Mouse (Mus musculus) limb, embryonic 15.5 days (tissue): Measurements from ENCODE around the gene Agpat1. TPM values are rescaled to one million over a fixed set of nuclear protein-coding genes. Genes with fewer than 3 reads are reported as not detected.

Source experiments
- ATAC-seq: fragments of 200-750 bp; cut with Nextera tagmentation; 2 replicates; pipeline ENCODE4 v1.8.0; 2017; ENCODE audit warnings: low read depth, moderate TSS enrichment; ENCODE audit not compliant: insufficient number of reproducible peaks, low FRiP score, low TSS enrichment
- H3K27ac ChIP-seq: fragments of 300-500 bp; sonication (generic); 2 replicates; pipeline ENCODE4 v1.5.1; 2015; ENCODE audit warnings: moderate library complexity, mild to moderate bottlenecking, inconsistent platforms
- H3K27me3 ChIP-seq: fragments of 300-500 bp; sonication (generic); 2 replicates; pipeline ENCODE4 v1.6.1; 2015; ENCODE audit warnings: inconsistent platforms
- H3K36me3 ChIP-seq: fragments of 300-500 bp; sonication (generic); 2 replicates; pipeline ENCODE4 v1.6.1; 2015; ENCODE audit warnings: inconsistent platforms
- H3K4me1 ChIP-seq: fragments of 300-500 bp; sonication (generic); 2 replicates; pipeline ENCODE4 v1.6.1; 2015; ENCODE audit warnings: inconsistent platforms
- H3K4me2 ChIP-seq: fragments of 300-500 bp; sonication (generic); 2 replicates; pipeline ENCODE4 v1.6.1; 2015; ENCODE audit warnings: mild to moderate bottlenecking, inconsistent platforms
- H3K4me3 ChIP-seq: fragments of 300-500 bp; sonication (generic); 2 replicates; pipeline ENCODE4 v1.5.1; 2015; ENCODE audit warnings: mild to moderate bottlenecking, inconsistent platforms
- H3K9ac ChIP-seq: fragments of 300-500 bp; sonication (generic); 2 replicates; pipeline ENCODE4 v1.6.1; 2015; ENCODE audit warnings: inconsistent platforms
- H3K9me3 ChIP-seq: fragments of 300-500 bp; sonication (generic); 2 replicates; pipeline ENCODE4 v1.6.1; 2016; ENCODE audit warnings: inconsistent platforms
- WGBS: fragments of 180-500 bp; shearing (Covaris S2); methylation state at CpG from one replicate; pipeline ENCODE4 v1.1.7; 2015; 5-methylcytosine and 5-hydroxymethylcytosine counted together
- polyA plus RNA-seq: library from polyadenylated mRNA; unstranded; fragments of >200 nt; fragmentation: Nextera tagmentation; extraction: Ambion mirVana; gene quantifications from 2 replicates; pipeline ENCODE4 v1.2.1, GENCODE M21; 2015

Gene Agpat1
- polyA plus RNA-seq, 1 experiment from 2014 or later, result 45.8 TPM

DNA sequence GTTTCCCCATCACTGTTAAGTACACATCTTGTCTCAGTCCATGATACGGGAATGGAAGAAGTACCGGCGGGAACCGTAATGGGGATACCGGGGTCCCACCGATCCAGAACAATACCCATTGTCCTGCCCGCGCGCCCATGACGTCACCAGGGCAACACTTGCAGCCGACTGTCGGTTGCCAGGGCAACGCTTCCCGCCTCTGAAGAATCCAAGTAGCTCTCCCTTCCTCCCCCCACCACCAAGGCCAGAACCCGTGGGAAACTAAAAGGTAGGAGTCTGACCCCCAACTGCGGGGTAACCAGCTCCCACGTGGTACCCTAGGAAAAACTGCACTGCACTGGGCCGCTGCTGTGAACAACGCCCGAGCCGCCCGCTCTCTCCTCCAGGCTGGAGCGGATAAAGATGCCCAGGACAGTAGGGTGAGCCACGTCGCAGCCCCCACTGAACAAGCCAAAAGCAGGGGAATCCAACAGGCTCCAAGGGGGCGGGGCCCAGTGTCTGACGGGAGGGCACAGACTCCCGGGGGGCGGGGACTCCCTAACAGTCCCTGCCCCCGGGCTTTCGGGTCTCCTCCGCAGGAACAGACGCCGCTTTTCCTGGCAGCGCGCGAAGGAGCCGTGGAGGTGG, 17.2 kb upstream of the Agpat1 start:
- Histone ChIP-seq H3K36me3 (no peaks in the 10 kb centered on the region), H3K4me1 (peaks cover 53% of the 10 kb centered on the region), H3K4me2 (peak overlapping the region; percentile 93), H3K4me3 (peak overlapping the region; percentile 86), H3K9me3 (no peaks in the 10 kb centered on the region), H3K27ac (peak overlapping the region; percentile 98), H3K9ac (peak overlapping the region; percentile 71), H3K27me3 (no peaks in the 10 kb centered on the region)
- ATAC-seq, result peak; percentile 83
- under 1% methylated on average over 38 of the region's 38 CpGs for WGBS

DNA sequence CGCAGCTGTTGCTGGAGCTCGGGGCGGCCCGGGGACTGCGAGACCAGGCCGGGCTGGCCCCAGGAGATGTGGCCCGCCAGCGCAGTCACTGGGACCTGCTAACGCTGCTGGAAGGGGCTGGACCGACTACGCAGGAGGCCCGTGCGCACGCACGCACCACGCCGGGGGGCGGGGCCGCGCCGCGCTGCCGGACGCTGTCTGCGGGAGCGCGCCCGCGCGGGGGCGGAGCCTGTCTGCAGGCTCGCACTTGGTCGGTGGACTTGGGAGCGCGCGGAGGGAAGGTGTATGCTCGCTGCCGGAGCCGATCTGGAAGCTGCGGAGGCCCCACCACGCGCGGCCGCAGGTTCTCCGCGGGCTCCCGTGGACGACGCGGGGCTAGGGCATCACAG, 16.6 kb upstream of the Agpat1 start:
- under 1% methylated on average over 46 of the region's 50 CpGs for WGBS
- H3K27ac ChIP-seq, result peak overlapping the region; percentile 98
- H3K4me3 ChIP-seq, result peak overlapping the region; percentile 86
- peak; percentile 84 for ATAC-seq
- no peaks in the 10 kb centered on the region for H3K27me3 ChIP-seq
- no peaks in the 10 kb centered on the region for H3K36me3 ChIP-seq
- H3K4me1 ChIP-seq, result peaks cover 53% of the 10 kb centered on the region
- no peaks in the 10 kb centered on the region for H3K9me3 ChIP-seq
- H3K9ac ChIP-seq, result peak overlapping the region; percentile 94
- H3K4me2 ChIP-seq, result peak overlapping the region; percentile 93

DNA sequence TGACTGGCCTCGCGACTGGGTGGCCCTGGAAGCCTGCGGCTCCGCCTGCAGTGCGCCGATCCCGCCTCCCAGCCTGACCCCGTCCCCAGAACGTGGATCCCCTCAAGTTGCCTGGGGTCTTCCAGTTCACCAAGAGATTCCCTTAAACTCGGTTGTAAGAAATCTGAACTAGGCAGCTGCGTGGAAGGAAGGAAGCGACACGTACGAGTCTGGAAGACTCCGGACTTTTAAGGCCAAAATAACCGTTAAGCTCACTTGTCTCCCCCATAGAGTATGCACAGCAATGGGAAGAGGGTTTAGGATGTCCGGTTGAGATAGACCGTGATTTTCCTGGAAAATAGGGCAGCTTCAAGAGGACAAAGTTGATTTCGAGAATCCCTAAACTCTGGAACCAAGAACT, 16.2 kb upstream of the Agpat1 start:
- H3K27ac ChIP-seq, result peak overlapping the region; percentile 98
- H3K4me1 ChIP-seq, result peaks cover 53% of the 10 kb centered on the region
- peak overlapping the region; percentile 93 for H3K4me2 ChIP-seq
- peak overlapping the region; percentile 94 for H3K9ac ChIP-seq
- H3K36me3 ChIP-seq, result no peaks in the 10 kb centered on the region
- H3K4me3 ChIP-seq, result peak overlapping the region; percentile 86
- H3K9me3 ChIP-seq, result no peaks in the 10 kb centered on the region
- 5% methylated on average over 19 of the region's 19 CpGs for WGBS
- no peaks in the 10 kb centered on the region for H3K27me3 ChIP-seq
- ATAC-seq, result no peak

DNA sequence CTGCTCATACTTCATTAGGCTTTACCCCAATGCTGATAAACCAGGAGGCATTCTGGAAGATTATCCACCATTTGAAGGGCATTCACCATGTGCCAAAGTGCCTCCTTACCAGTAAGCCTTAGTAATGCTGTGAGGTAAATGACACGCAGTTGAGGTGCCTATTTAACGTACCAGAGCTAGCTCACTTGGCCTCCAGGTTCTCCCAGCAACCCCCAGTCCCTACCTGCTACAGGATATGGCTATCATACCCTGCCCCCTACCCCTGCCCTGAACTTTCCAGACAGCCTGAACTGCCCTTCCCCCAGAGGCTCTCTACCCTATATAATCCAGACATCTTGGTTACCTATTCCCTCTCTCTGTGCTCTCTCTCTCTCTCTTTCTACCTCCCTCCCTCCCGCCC, 15.3 kb upstream of the Agpat1 start:
- H3K9me3 ChIP-seq, result no peaks in the 10 kb centered on the region
- no peak for ATAC-seq
- WGBS, result 68% methylated on average over 3 of the region's 3 CpGs
- no peak overlapping the region for H3K4me3 ChIP-seq
- peaks cover 55% of the 10 kb centered on the region for H3K4me1 ChIP-seq
- no peak overlapping the region for H3K9ac ChIP-seq
- no peaks in the 10 kb centered on the region for H3K36me3 ChIP-seq
- no peak overlapping the region for H3K4me2 ChIP-seq
- H3K27ac ChIP-seq, result peak overlapping the region; percentile 35; the same call in 1 of the 2 replicates
- no peaks in the 10 kb centered on the region for H3K27me3 ChIP-seq

DNA sequence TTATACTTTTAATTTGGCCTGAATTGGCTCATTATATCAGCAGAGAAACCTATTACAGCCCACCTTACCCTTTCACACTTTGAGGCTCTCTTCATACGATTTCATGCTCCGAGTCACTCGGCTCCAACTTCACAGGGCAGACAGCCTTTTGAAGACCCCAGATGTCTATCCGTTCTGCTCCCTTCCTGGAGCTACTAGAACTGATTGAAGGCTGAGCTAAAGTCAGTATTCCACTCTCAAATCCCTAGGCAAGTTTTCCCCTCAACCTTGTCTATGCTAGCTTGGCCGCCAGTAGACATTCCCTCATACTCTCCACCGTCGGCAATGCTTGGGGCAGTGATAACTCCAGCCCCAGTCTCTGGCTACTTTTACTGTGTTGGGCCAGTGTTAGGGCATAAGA, 14.9 kb upstream of the Agpat1 start:
- Histone ChIP-seq H3K4me1 (peaks cover 59% of the 10 kb centered on the region), H3K9ac (no peak overlapping the region), H3K27ac (no peak overlapping the region), H3K4me3 (no peak overlapping the region), H3K9me3 (no peaks in the 10 kb centered on the region), H3K36me3 (no peaks in the 10 kb centered on the region), H3K27me3 (no peaks in the 10 kb centered on the region), H3K4me2 (peak overlapping the region; percentile 17; the same call in 1 of the 2 replicates)
- WGBS, result 34% methylated on average over 7 of the region's 7 CpGs
- ATAC-seq, result no peak

DNA sequence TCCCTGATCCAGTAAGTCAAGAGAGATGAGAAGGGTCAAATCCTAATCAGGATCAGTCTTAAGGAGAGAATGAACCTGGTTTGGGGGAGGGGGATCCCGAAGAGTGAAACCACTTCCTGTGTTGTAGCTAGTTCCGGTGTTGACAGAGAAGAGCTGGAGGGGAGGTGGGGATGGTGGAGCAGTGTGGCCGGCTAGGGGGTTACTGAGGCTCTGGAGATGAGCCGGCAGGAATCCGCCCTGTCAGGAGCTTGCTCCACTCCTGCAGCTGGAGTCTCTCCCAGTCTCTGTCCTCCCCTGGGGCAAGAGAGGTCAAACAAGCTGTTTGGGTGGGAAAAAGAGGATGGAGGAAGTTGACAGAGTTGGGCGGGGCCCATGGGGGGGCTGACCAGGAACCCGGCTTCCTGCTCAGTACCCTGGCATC, 14.4 kb upstream of the Agpat1 start, which contains the start of gene Gpsm3:
Gpsm3 (plus strand) TSS at position 126 of the 421 bp plus-strand sequence.
- peak within 1 kb of the TSS; percentile 98 for H3K27ac ChIP-seq
- peaks cover 64% of the 10 kb centered on the region for H3K4me1 ChIP-seq
- no peak within 1 kb of the TSS for H3K9ac ChIP-seq
- no peak for ATAC-seq
- H3K4me3 ChIP-seq, result 0 out of 2 replicates have a peak within 1 kb of the TSS, but pooled peaks have one; percentile 5
- H3K9me3 ChIP-seq, result no peaks in the 10 kb centered on the region
- no peaks in the 10 kb centered on the region for H3K27me3 ChIP-seq
- H3K4me2 ChIP-seq, result peak within 1 kb of the TSS; percentile 24
- H3K36me3 ChIP-seq, result peaks cover 4% of the 10 kb centered on the region
- WGBS, result 23% methylated on average over 7 of the region's 7 CpGs

DNA sequence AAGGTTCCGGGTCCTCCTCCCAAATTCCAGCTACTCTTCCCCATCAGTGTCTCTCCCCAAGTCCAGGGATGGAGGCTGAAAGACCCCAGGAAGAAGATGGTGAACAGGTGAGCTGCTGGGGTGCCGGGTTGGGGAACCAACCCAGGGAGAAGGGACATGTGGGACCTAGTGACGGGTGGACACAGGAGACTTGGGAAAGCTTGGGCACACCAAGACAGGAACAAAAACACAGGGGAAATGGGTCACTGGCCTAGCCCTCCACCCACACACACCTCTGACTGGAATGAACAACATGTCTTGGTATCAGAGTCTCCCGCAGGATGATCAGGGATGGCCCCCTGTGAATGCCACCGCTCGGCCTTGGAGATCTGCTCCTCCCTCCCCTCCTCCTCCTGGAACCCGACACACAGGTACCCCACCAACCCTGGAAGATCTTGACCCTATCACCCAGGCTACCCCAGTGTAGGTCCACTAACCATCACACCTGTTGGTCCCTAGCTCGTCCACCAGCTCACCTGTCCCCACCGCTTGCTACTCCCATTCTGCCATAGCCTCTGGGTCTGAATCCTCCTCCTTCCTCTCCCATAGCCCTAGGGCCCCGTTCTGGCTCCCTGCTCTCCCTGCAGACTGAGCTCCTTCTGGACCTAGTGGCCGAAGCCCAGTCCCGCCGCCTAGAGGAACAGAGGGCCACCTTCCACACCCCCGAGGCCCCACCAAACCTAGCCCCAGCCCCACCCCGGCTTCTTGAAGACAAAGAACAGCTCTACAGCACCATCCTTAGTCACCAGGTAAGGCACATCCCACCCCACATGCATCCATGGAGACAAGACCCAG, 13.7 kb upstream of the Agpat1 start:
- WGBS, result 67% methylated on average over 15 of the region's 15 CpGs
- 0 out of 2 replicates have a peak overlapping the region, but pooled peaks have one; percentile 80 for H3K4me3 ChIP-seq
- peak overlapping the region; percentile 24 for H3K4me2 ChIP-seq
- no peak overlapping the region for H3K9ac ChIP-seq
- no peaks in the 10 kb centered on the region for H3K27me3 ChIP-seq
- peaks cover 71% of the 10 kb centered on the region for H3K4me1 ChIP-seq
- no peaks in the 10 kb centered on the region for H3K9me3 ChIP-seq
- peaks cover 11% of the 10 kb centered on the region for H3K36me3 ChIP-seq
- peak overlapping the region; percentile 98 for H3K27ac ChIP-seq
- no peak for ATAC-seq

DNA sequence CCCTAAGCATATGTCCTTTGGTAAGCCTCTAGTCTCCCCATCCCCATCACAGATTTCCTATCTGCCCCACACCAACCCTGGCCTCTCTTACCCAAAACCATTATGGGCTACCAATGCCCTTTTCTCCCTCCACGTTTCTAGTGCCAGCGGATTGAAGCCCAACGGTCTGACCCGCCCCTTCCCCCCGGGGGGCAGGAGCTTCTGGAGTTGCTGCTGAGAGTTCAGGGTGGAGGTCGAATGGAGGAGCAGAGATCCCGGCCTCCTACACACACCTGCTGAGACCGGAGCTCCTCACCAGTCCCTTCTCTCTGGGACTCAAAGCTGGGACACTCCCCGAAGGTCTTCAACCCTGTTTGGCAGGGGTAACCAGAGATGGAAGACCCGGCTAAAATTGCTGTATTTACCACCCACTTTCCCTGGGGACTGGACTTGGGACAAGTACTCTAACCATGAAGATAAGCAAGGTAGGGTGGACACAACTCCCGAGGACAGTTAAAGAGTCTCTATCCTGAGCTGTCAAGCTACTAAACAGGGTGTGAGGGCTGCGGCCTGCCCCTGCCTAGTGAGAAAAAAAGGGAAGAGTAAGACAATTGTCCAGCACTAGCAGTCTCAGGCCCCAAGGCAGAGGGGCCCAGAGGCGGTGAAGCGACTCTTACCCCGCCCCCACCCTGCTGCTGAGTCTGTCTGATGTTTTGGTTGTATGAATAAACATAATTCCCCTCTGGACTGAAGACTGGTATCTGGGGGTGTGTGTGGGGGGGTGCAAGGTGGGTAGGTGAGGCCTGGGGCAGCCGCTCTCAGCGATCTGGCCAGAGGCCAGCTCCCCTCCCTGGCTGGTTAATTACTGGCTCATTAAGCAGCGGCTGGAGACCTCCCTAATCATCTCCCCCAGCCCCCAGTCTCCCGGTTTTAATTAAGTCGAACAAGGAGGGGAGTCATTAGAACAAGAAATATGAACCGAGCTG, 12.8 kb upstream of the Agpat1 start, which contains the start of gene Pbx2:
Pbx2 (plus strand) TSS at position 238 of the 965 bp plus-strand sequence.
- H3K27ac ChIP-seq, result peak within 1 kb of the TSS; percentile 98
- H3K9ac ChIP-seq, result peak within 1 kb of the TSS; percentile 84
- peak within 1 kb of the TSS; percentile 85 for H3K4me2 ChIP-seq
- no peaks in the 10 kb centered on the region for H3K9me3 ChIP-seq
- H3K27me3 ChIP-seq, result no peaks in the 10 kb centered on the region
- ATAC-seq, result no peak
- peaks cover 68% of the 10 kb centered on the region for H3K4me1 ChIP-seq
- WGBS, result 8% methylated on average over 21 of the region's 21 CpGs
- H3K36me3 ChIP-seq, result peaks cover 20% of the 10 kb centered on the region
- H3K4me3 ChIP-seq, result peak within 1 kb of the TSS; percentile 80

DNA sequence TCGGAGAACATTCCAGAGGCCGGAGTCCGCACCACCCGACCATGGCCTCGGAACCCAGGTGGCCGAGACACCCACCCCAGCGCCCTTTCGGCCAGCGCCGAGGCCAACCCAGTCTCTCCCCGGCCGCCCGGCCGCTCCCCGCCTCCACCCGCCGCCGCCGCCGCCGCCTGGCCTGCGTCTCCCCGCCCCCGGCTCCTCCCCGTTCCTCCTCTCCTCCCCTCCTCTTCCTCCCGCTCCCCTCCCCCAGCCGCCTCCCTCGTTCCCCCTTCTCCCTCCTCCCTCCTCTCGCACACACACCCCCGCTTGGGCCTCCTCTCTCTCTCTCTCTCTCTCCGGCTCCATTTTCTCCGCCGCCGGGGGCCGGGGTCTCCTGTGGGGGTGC, 12.1 kb upstream of the Agpat1 start:
- WGBS, result under 1% methylated on average over 31 of the region's 35 CpGs
- peak overlapping the region; percentile 80 for H3K4me3 ChIP-seq
- H3K27me3 ChIP-seq, result no peaks in the 10 kb centered on the region
- H3K4me1 ChIP-seq, result peaks cover 63% of the 10 kb centered on the region
- H3K36me3 ChIP-seq, result peaks cover 21% of the 10 kb centered on the region
- H3K9ac ChIP-seq, result peak overlapping the region; percentile 84
- peak overlapping the region; percentile 98 for H3K27ac ChIP-seq
- peak; percentile 42; the same call in 1 of the 2 replicates for ATAC-seq
- peak overlapping the region; percentile 85 for H3K4me2 ChIP-seq
- no peaks in the 10 kb centered on the region for H3K9me3 ChIP-seq

DNA sequence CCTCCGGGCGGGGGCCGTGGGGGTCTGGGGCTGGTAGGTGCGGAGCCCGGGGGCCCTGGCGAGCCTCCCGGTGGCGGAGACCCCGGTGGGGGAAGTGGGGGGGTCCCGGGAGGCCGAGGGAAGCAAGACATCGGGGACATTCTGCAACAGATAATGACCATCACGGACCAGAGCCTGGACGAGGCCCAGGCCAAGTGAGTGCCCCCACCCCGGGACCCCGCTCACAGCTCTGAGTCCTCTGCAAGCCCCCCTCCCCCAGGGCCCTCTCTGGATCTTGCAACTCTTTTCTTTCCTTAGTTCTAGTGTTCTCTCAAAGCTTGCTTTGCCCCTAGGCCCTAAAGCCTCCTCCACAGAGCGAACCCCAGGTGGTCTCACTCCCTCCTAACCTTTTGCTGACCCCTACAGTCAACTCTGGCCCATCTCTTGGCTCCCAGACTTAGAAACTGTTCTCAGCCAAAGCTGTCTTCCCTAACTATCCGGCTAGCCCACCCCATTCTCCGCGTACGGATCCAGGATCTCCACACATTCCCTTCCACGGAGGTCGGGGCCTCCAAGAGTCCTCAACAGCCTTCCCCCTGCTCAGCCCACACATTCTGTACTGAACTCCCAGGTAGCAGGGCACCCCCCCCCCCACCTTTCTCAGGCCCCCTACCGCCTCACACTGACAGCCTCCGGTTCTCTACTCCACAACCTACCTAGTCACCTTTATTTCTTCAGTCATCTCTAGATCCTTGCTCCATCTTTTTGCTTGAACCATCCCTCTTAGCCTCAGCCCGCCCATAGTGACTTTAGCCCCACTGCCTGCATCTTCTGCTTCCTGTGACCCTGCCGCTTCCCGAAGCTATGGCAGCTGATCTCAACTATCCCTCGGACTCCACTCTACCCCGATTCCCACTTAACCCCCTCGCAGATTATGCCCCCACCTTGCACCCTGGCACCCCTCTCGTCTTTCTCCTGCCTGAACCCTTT, 11.2 kb upstream of the Agpat1 start:
- Histone ChIP-seq H3K9ac (peak overlapping the region; percentile 84), H3K9me3 (no peaks in the 10 kb centered on the region), H3K27ac (peak overlapping the region; percentile 98), H3K4me2 (peak overlapping the region; percentile 85), H3K36me3 (peaks cover 21% of the 10 kb centered on the region), H3K4me1 (peaks cover 66% of the 10 kb centered on the region), H3K27me3 (no peaks in the 10 kb centered on the region), H3K4me3 (peak overlapping the region; percentile 80)
- peak; percentile 4; the same call in 1 of the 2 replicates for ATAC-seq
- WGBS, result 1% methylated on average over 23 of the region's 32 CpGs
